Mouse (Mus musculus) kidney, adult 2 months (tissue): Measurements from ENCODE around the gene Galnt7. TPM values are rescaled to one million over a fixed set of nuclear protein-coding genes. Genes with fewer than 3 reads are reported as not detected.

Source experiments
- DNase-seq: peaks from one replicate; pipeline ENCODE4 v3.0.0; 2021
- H3K27ac ChIP-seq: fragments of 200-500 bp; 2 replicates; pipeline ENCODE4 v1.5.1; 2012; ENCODE audit warnings: low read depth, low read length, control low read depth, inconsistent platforms; ENCODE audit not compliant: insufficient read depth
- H3K27me3 ChIP-seq: fragments of 200-500 bp; replicated peaks from 2 replicates; pipeline ENCODE4 v1.6.1; 2012; ENCODE audit warnings: mild to moderate bottlenecking, moderate library complexity, low read length, inconsistent platforms; ENCODE audit not compliant: control insufficient read depth, insufficient read depth
- H3K36me3 ChIP-seq: fragments of 200-500 bp; 2 replicates; pipeline ENCODE4 v1.6.1; 2012; ENCODE audit warnings: mild to moderate bottlenecking, moderate library complexity, low read length, inconsistent platforms; ENCODE audit not compliant: control insufficient read depth, insufficient read depth
- H3K4me1 ChIP-seq: fragments of 200-500 bp; 2 replicates; pipeline ENCODE4 v1.6.1; 2011; ENCODE audit warnings: low read length; ENCODE audit not compliant: control insufficient read depth, insufficient read depth
- H3K4me3 ChIP-seq: fragments of 200-500 bp; 2 replicates; pipeline ENCODE4 v1.5.1; 2011; ENCODE audit warnings: mild to moderate bottlenecking, low read depth, low read length, control low read depth; ENCODE audit not compliant: insufficient read depth
- CTCF ChIP-seq: fragments of 200-500 bp; conservative IDR thresholded peaks from 2 replicates; pipeline ENCODE4 v1.5.1; 2011; ENCODE audit warnings: low read depth, mild to moderate bottlenecking, control low read depth, low read length, moderate library complexity, mixed read lengths; ENCODE audit not compliant: insufficient read depth, insufficient read length
- POLR2A ChIP-seq: fragments of 200-500 bp; IDR thresholded peaks from one replicate; pipeline ENCODE4 v1.6.1; 2011; ENCODE audit warnings: low read depth, low read length, control low read depth
- WGBS: fragments of 180-500 bp; shearing (Covaris S2); methylation state at CpG from one replicate; pipeline ENCODE4 v1.1.7; 2018; 5-methylcytosine and 5-hydroxymethylcytosine counted together
- polyA plus RNA-seq: library from polyadenylated mRNA; depleted of rRNA; stranded (reverse); fragments of >200 nt; gene quantifications from 2 replicates; pipeline ENCODE4 v1.2.3, GENCODE M21; 2012

Galnt7 gene
- polyA plus RNA-seq, 1 experiment = 2.7 TPM

- 77% methylated on average over 7 of the region's 7 CpGs for WGBS
- H3K27ac ChIP-seq = no peak overlapping the region
- no peak for DNase-seq
Measured at GRCm38 (mm10) chr8:57654146-57654545, 1.3 kb upstream of the Galnt7 start.

GRCm38 (mm10) chr8:57653768-57654125 lies 915 bp upstream of the Galnt7 start:
- H3K4me3 ChIP-seq = peak overlapping the region; percentile 99; the same call in 1 of the 2 replicates
- DNase-seq = peak; percentile 73

More at GRCm38 (mm10) chr8:57654146-57654545, 1.3 kb upstream of the Galnt7 start:
- Histone ChIP-seq H3K4me3 (no peak overlapping the region), H3K36me3 (no peaks in the 10 kb centered on the region), H3K4me1 (peaks cover 4% of the 10 kb centered on the region; the same call in 1 of the 2 replicates), H3K27me3 (no peaks in the 10 kb centered on the region)
- no peak for TF ChIP-seq CTCF

GRCm38 (mm10) chr8:57653056-57653767 lies 380 bp upstream of the Galnt7 start:
- Histone ChIP-seq H3K4me3 (peak overlapping the region; percentile 99), H3K36me3 (no peaks in the 10 kb centered on the region), H3K27me3 (no peaks in the 10 kb centered on the region), H3K27ac (peak overlapping the region; percentile 48; the same call in 1 of the 2 replicates), H3K4me1 (peaks cover 4% of the 10 kb centered on the region; the same call in 1 of the 2 replicates)
- DNase-seq = peak; percentile 64
- TF ChIP-seq POLR2A = no peak
- TF ChIP-seq CTCF = no peak
- WGBS = under 1% methylated on average over 29 of the region's 38 CpGs

More at GRCm38 (mm10) chr8:57653768-57654125, 915 bp upstream of the Galnt7 start:
- Histone ChIP-seq H3K27me3 (no peaks in the 10 kb centered on the region), H3K27ac (peak overlapping the region; percentile 48; the same call in 1 of the 2 replicates), H3K4me1 (peaks cover 4% of the 10 kb centered on the region; the same call in 1 of the 2 replicates), H3K36me3 (no peaks in the 10 kb centered on the region)
- WGBS = 9% methylated on average over 7 of the region's 7 CpGs
- TF ChIP-seq POLR2A (no peak), CTCF (no peak)

GRCm38 (mm10) chr8:57651689-57652455 lies 960 bp downstream of the Galnt7 start:
- Histone ChIP-seq H3K4me3 (peak overlapping the region; percentile 99), H3K4me1 (peaks cover 4% of the 10 kb centered on the region; the same call in 1 of the 2 replicates), H3K27me3 (no peaks in the 10 kb centered on the region), H3K27ac (peak overlapping the region; percentile 33), H3K36me3 (no peaks in the 10 kb centered on the region)
- DNase-seq = peak; percentile 81
- TF ChIP-seq POLR2A (no peak), CTCF (no peak)
- under 1% methylated on average over 91 of the region's 91 CpGs for WGBS

- DNase-seq = no peak
- no peak overlapping the region for H3K27ac ChIP-seq
- 1% methylated on average over 8 of the region's 8 CpGs for WGBS
- H3K4me1 ChIP-seq = peaks cover 4% of the 10 kb centered on the region; the same call in 1 of the 2 replicates
- H3K36me3 ChIP-seq = no peaks in the 10 kb centered on the region
- no peaks in the 10 kb centered on the region for H3K27me3 ChIP-seq
- TF ChIP-seq POLR2A (no peak), CTCF (no peak)
- H3K4me3 ChIP-seq = peak overlapping the region; percentile 99
Measured at GRCm38 (mm10) chr8:57651357-57651688, 1.5 kb downstream of the Galnt7 start.

GRCm38 (mm10) chr8:57650216-57650615 lies 2.6 kb downstream of the Galnt7 start:
- H3K4me1 ChIP-seq = peaks cover 4% of the 10 kb centered on the region; the same call in 1 of the 2 replicates
- no peak overlapping the region for H3K4me3 ChIP-seq
- H3K27ac ChIP-seq = no peak overlapping the region
- H3K36me3 ChIP-seq = no peaks in the 10 kb centered on the region
- no peak for DNase-seq
- no peak for TF ChIP-seq CTCF
- no peak for TF ChIP-seq POLR2A
- no peaks in the 10 kb centered on the region for H3K27me3 ChIP-seq
- 81% methylated on average over 6 of the region's 6 CpGs for WGBS

GRCm38 (mm10) chr8:57647566-57647965 lies 5.3 kb downstream of the Galnt7 start:
- Histone ChIP-seq H3K4me3 (no peak overlapping the region), H3K27ac (no peak overlapping the region), H3K36me3 (no peaks in the 10 kb centered on the region), H3K27me3 (no peaks in the 10 kb centered on the region), H3K4me1 (no peaks in the 10 kb centered on the region)
- 56% methylated on average over 3 of the region's 3 CpGs for WGBS
- no peak for DNase-seq
- TF ChIP-seq POLR2A = no peak
